In the genomic region with DNA sequence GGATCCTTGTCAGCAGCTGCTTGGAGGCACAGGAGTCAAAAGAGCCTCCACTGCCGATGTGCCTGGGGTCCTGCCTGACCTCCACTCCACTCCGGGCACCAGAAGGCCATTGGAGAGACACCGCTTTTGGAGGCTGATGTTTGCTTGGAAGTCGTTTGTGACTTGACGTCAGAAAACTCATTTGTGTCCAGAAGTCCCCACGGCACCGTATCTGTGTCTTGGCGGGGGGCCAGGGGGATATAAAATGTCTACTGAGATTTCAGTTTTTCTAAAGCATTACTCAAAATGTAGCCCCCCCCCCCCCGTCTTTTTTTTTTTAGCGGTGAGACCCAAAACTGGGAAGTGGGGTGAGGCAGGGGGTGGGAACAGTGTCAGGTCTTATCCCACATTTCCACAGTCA, we compare ENCODE assay signal across 18 mouse cellular contexts.
DNase-seq lines count a peak whose midpoint lies in the region; ATAC-seq lines count a peak whose summit lies in the region.
"Had no signal": no experiment of that assay in that cellular context is flagged by ENCODE, and none has a peak within 500 bp of the region (broad histone marks: within the 10 kb centered on the region; RNA-seq: fewer than 3 reads in every experiment).

No protein-coding gene starts in this region.

- H3K9ac ChIP-seq in forebrain, embryonic 12.5 days = no peak overlapping the region
- H3K9ac ChIP-seq in hindbrain, embryonic 11.5 days (ENCODE audit: low read depth, low read length) = no peak overlapping the region
- no peak overlapping the region for H3K9ac ChIP-seq in embryonic facial prominence, embryonic 12.5 days
- H3K9ac ChIP-seq: hindbrain, embryonic 14.5 days; limb, embryonic 13.5 days; stomach, embryonic 15.5 days had no signal

- no peak overlapping the region for H3K4me3 ChIP-seq in forebrain, embryonic 10.5 days
- H3K4me3 ChIP-seq in forebrain, embryonic 12.5 days (replicated peaks) = no peak overlapping the region
- H3K4me3 ChIP-seq in hindbrain, embryonic 10.5 days = no peak overlapping the region
- H3K4me3 ChIP-seq in hindbrain, embryonic 11.5 days (ENCODE audit: low read depth, low read length) = no peak overlapping the region
- no peak overlapping the region for H3K4me3 ChIP-seq in embryonic facial prominence, embryonic 12.5 days
- H3K4me3 ChIP-seq: limb, embryonic 13.5 days; myocyte; stomach, embryonic 15.5 days had no signal

- no peaks in the 10 kb centered on the region for H3K4me1 ChIP-seq in forebrain, embryonic 10.5 days
- H3K4me1 ChIP-seq in forebrain, embryonic 12.5 days = no peaks in the 10 kb centered on the region
- H3K4me1 ChIP-seq in hindbrain, embryonic 10.5 days (replicated peaks) = peaks cover 7% of the 10 kb centered on the region; the same call in 1 of the 2 replicates
- H3K4me1 ChIP-seq in hindbrain, embryonic 11.5 days (replicated peaks; ENCODE audit: control insufficient read depth, insufficient read depth, low read length) = no peaks in the 10 kb centered on the region
- H3K4me1 ChIP-seq in embryonic facial prominence, embryonic 12.5 days = peaks cover 9% of the 10 kb centered on the region
- H3K4me1 ChIP-seq: stomach, embryonic 15.5 days had no signal

- no peaks in the 10 kb centered on the region for H3K36me3 ChIP-seq in forebrain, embryonic 10.5 days (replicated peaks)
- H3K36me3 ChIP-seq in forebrain, embryonic 12.5 days (replicated peaks) = no peaks in the 10 kb centered on the region
- no peaks in the 10 kb centered on the region for H3K36me3 ChIP-seq in hindbrain, embryonic 10.5 days
- no peaks in the 10 kb centered on the region for H3K36me3 ChIP-seq in hindbrain, embryonic 11.5 days (ENCODE audit: control insufficient read depth, insufficient read depth, low read length)
- H3K36me3 ChIP-seq in embryonic facial prominence, embryonic 12.5 days = no peaks in the 10 kb centered on the region

- WGBS in forebrain, embryonic 10.5 days = 75% methylated on average over 10 of the region's 10 CpGs
- 90% methylated on average over 10 of the region's 10 CpGs for WGBS in forebrain, embryonic 12.5 days
- 70% methylated on average over 10 of the region's 10 CpGs for WGBS in hindbrain, embryonic 10.5 days
- 74% methylated on average over 10 of the region's 10 CpGs for WGBS in hindbrain, embryonic 11.5 days
- 39% methylated on average over 10 of the region's 10 CpGs for WGBS in embryonic facial prominence, embryonic 12.5 days

- H3K9me3 ChIP-seq in forebrain, embryonic 10.5 days = no peaks in the 10 kb centered on the region
- no peaks in the 10 kb centered on the region for H3K9me3 ChIP-seq in forebrain, embryonic 12.5 days
- no peaks in the 10 kb centered on the region for H3K9me3 ChIP-seq in hindbrain, embryonic 10.5 days
- H3K9me3 ChIP-seq in hindbrain, embryonic 11.5 days (ENCODE audit: control insufficient read depth, low read length) = no peaks in the 10 kb centered on the region
- no peaks in the 10 kb centered on the region for H3K9me3 ChIP-seq in embryonic facial prominence, embryonic 12.5 days
- H3K9me3 ChIP-seq: limb, embryonic 13.5 days; stomach, embryonic 15.5 days had no signal

- no peak for DNase-seq in forebrain, embryonic 10.5 days (ENCODE audit: extremely low spot score, low spot score)
- DNase-seq in hindbrain, embryonic 10.5 days (ENCODE audit: low spot score) = no peak
- DNase-seq in hindbrain, embryonic 11.5 days (ENCODE audit: low spot score) = no peak
- DNase-seq in ovary, postnatal 36 days (ENCODE audit: low spot score) = peak; percentile 42
- no peak for DNase-seq in ovary, adult 18-20 months (ENCODE audit: low spot score)
- DNase-seq in MN1 (ENCODE audit: low spot score) = no peak
- DNase-seq: adrenal gland, postnatal 10 days; gastrocnemius, postnatal 25 days; kidney, postnatal 36 days; layer of hippocampus, postnatal 36 days had no signal

- ATAC-seq in forebrain, embryonic 12.5 days (ENCODE audit: low FRiP score) = no peak
- ATAC-seq in hindbrain, embryonic 11.5 days (ENCODE audit: low FRiP score) = no peak
- no peak for ATAC-seq in embryonic facial prominence, embryonic 12.5 days (ENCODE audit: insufficient number of reproducible peaks, insufficient read depth, low FRiP score, low TSS enrichment)
- ATAC-seq: intestine, postnatal 0 days had no signal

- H3K4me2 ChIP-seq in forebrain, embryonic 12.5 days = no peak overlapping the region
- no peak overlapping the region for H3K4me2 ChIP-seq in hindbrain, embryonic 11.5 days (replicated peaks; ENCODE audit: low read depth, low read length)
- H3K4me2 ChIP-seq in embryonic facial prominence, embryonic 12.5 days (replicated peaks) = peak overlapping the region; percentile 26
- H3K4me2 ChIP-seq: hindbrain, embryonic 14.5 days; limb, embryonic 13.5 days; midbrain, embryonic 11.5 days; stomach, embryonic 15.5 days had no signal

- no peaks in the 10 kb centered on the region for H3K27me3 ChIP-seq in forebrain, embryonic 10.5 days (ENCODE audit: poor library complexity, severe bottlenecking)
- H3K27me3 ChIP-seq in forebrain, embryonic 12.5 days = no peaks in the 10 kb centered on the region
- H3K27me3 ChIP-seq in hindbrain, embryonic 10.5 days (ENCODE audit: insufficient read depth, poor library complexity, severe bottlenecking) = no peaks in the 10 kb centered on the region
- H3K27me3 ChIP-seq in hindbrain, embryonic 11.5 days (ENCODE audit: control insufficient read depth, insufficient read depth, low read length) = no peaks in the 10 kb centered on the region
- H3K27me3 ChIP-seq in embryonic facial prominence, embryonic 12.5 days = no peaks in the 10 kb centered on the region
- H3K27me3 ChIP-seq: limb, embryonic 13.5 days; stomach, embryonic 15.5 days had no signal

- peak overlapping the region; percentile 80 for H3K27ac ChIP-seq in forebrain, embryonic 10.5 days
- no peak overlapping the region for H3K27ac ChIP-seq in forebrain, embryonic 12.5 days
- H3K27ac ChIP-seq in hindbrain, embryonic 10.5 days = peak overlapping the region; percentile 66
- no peak overlapping the region for H3K27ac ChIP-seq in hindbrain, embryonic 11.5 days (ENCODE audit: low read depth, low read length)
- H3K27ac ChIP-seq in embryonic facial prominence, embryonic 12.5 days = peak overlapping the region; percentile 73
- H3K27ac ChIP-seq: hindbrain, embryonic 14.5 days; limb, embryonic 13.5 days; stomach, embryonic 15.5 days had no signal

Comparison
In these comparisons a context has a peak if more than half of its experiments do, and no peak if none do; other contexts are left out.
1. H3K27ac ChIP-seq: peak in forebrain, embryonic 10.5 days (single experiment), hindbrain, embryonic 10.5 days (single experiment) and embryonic facial prominence, embryonic 12.5 days (single experiment); none in forebrain, embryonic 12.5 days (single experiment) and hindbrain, embryonic 11.5 days (single experiment).